Mouse (Mus musculus): ENCODE results near the gene Wipf3. TPM values are rescaled to one million over a fixed set of nuclear protein-coding genes. Genes with fewer than 3 reads are reported as not detected.

Wipf3 gene
- polyA plus RNA-seq (2014; fragmentation: Illumina TruSeq; extraction: RNeasy Lipid Tissue Mini Kit (QIAGEN cat#74804)), result 3.3 TPM

GRCm38 (mm10) chr6:54429447-54430194, at the start of gene Wipf3:
Gene Wipf3 (plus strand): TSS chr6:54429603.

Other genes starting within 250 kb of the Wipf3 start
- 6.5 TPM for gene Prr15, start 103.8 kb upstream of the Wipf3 start, polyA plus RNA-seq (2014; fragmentation: Illumina TruSeq; extraction: RNeasy Lipid Tissue Mini Kit (QIAGEN cat#74804))
- 6.0 TPM for gene Scrn1, start 136.9 kb downstream of the Wipf3 start, polyA plus RNA-seq (2014; fragmentation: Illumina TruSeq; extraction: RNeasy Lipid Tissue Mini Kit (QIAGEN cat#74804))
- gene Plekha8, start 165.5 kb downstream of the Wipf3 start, polyA plus RNA-seq (2014; fragmentation: Illumina TruSeq; extraction: RNeasy Lipid Tissue Mini Kit (QIAGEN cat#74804)), result 27.1 TPM
- gene Fkbp14, start 167.7 kb downstream of the Wipf3 start, polyA plus RNA-seq (2014; fragmentation: Illumina TruSeq; extraction: RNeasy Lipid Tissue Mini Kit (QIAGEN cat#74804)), result 67.7 TPM